Mouse (Mus musculus) testis, adult 10 weeks (tissue): ENCODE measurements around the gene Olfr988. TPM values are rescaled to one million over a fixed set of nuclear protein-coding genes. Genes with fewer than 3 reads are reported as not detected.

Experiments
- polyA plus RNA-seq: library from polyadenylated mRNA; stranded (reverse); fragments of 350-450 nt; fragmentation: Illumina TruSeq; extraction: RNeasy Lipid Tissue Mini Kit (QIAGEN cat#74804); gene quantifications from one replicate; pipeline ENCODE4 v1.2.3, GENCODE M21; 2014; ENCODE audit warnings: low read depth, low replicate concordance

Olfr988 gene
- not detected for polyA plus RNA-seq

GRCm38 (mm10) chr2:85363127-85363526 lies at the start of gene Olfr988:
Gene Olfr988, minus strand, starts transcription at chr2:85363227.

GRCm38 (mm10) chr2:85409369-85409768 lies 46.3 kb upstream of the Olfr988 start, which contains the start of gene Olfr992:
Gene Olfr992, minus strand, starts transcription at chr2:85409469.

GRCm38 (mm10) chr2:85339215-85339614 lies 23.8 kb downstream of the Olfr988 start, which contains the start of gene Olfr987:
Gene Olfr987, minus strand, starts transcription at chr2:85339315.

Other genes starting within 250 kb of the Olfr988 start
- gene Aplnr, start 227.0 kb downstream of the Olfr988 start, polyA plus RNA-seq = 0.22 TPM
- gene Lrrc55, start 166.0 kb downstream of the Olfr988 start, polyA plus RNA-seq = 1.7 TPM
- gene Olfr987, start 23.9 kb downstream of the Olfr988 start, polyA plus RNA-seq = not detected
- not detected for gene Olfr992, start 46.2 kb upstream of the Olfr988 start, polyA plus RNA-seq
- gene Olfr993, start 51.6 kb upstream of the Olfr988 start, polyA plus RNA-seq = not detected
- not detected for gene Olfr994, start 73.2 kb upstream of the Olfr988 start, polyA plus RNA-seq
- not detected for gene Olfr995, start 80.4 kb upstream of the Olfr988 start, polyA plus RNA-seq
- gene 4833423E24Rik, start 155.8 kb upstream of the Olfr988 start, polyA plus RNA-seq = not detected
- gene Olfr996, start 216.0 kb upstream of the Olfr988 start, polyA plus RNA-seq = not detected
- gene Olfr998, start 225.7 kb upstream of the Olfr988 start, polyA plus RNA-seq = not detected
- not detected for gene Olfr1000, start 248.7 kb upstream of the Olfr988 start, polyA plus RNA-seq